Mouse (Mus musculus) cerebellum, adult 2 months (tissue): ENCODE results near the gene Taldo1.
A peak's percentile ranks its signal among the peaks of the same experiment; 100 is the strongest.

Experiments
- CTCF ChIP-seq: fragments of 200-500 bp; IDR thresholded peaks from 2 replicates; pipeline ENCODE4 v1.5.1; 2011; ENCODE audit warnings: low read depth, mild to moderate bottlenecking, control low read depth, low read length, moderate library complexity, borderline replicate concordance; ENCODE audit not compliant: insufficient read depth
- POLR2A ChIP-seq: fragments of 200-500 bp; IDR thresholded peaks from 2 replicates; pipeline ENCODE4 v1.6.1; 2011; ENCODE audit warnings: low read length, control low read depth, borderline replicate concordance; ENCODE audit not compliant: insufficient read depth

GRCm38 (mm10) chr7:141391625-141392551, at the start of gene Taldo1:
- no peak for TF ChIP-seq CTCF
- peak; percentile 75 for TF ChIP-seq POLR2A
